Mouse (Mus musculus) stomach, postnatal 0 days (tissue): ENCODE measurements around the gene Cacng2.

Source experiments
- CTCF ChIP-seq: IDR thresholded peaks from 2 replicates; pipeline ENCODE4 v1.5.1; 2016; ENCODE audit warnings: antibody characterized with exemption, low read depth, mild to moderate bottlenecking, moderate library complexity
- EP300 ChIP-seq: optimal IDR thresholded peaks from 2 replicates; pipeline ENCODE3; 2016; ENCODE audit warnings: antibody characterized with exemption

DNA sequence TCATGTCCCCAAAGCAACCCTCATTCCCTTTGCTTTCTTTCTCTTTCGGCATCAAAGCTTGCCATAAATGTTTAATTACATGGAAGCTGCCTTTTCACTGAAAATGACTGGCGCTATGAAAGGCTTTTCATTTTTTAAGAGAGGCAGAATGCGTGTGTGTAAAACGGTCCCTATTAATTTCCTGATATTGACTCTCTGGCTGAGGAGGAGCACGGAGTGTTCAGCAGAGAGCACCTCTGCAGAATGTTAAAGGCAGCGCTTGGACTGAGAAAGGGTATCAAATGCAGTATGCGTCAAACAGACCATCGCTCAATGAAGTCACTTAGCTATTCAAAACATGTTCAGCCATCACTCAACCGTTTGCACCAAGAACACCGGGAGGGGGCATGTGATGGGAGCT, 2.9 kb downstream of the Cacng2 start:
- TF ChIP-seq EP300 (no peak), CTCF (no peak)
